Comparison of ENCODE assay signal across 8 mouse cellular contexts in genomic region chr6:89362281-89363106, GRCm38 (mm10). TPM values are rescaled to one million over a fixed set of nuclear protein-coding genes. Genes with fewer than 3 reads are reported as not detected.
DNase-seq lines count a peak whose midpoint lies in the region; ATAC-seq lines count a peak whose summit lies in the region.

TSS of gene Plxna1 (minus strand) at chr6:89362620.

- peak within 1 kb of the TSS; percentile 96 for H3K27ac ChIP-seq in limb, embryonic 10.5 days
- H3K27ac ChIP-seq in midbrain, embryonic 11.5 days (ENCODE audit: low read depth, low read length) = peak within 1 kb of the TSS; percentile 69

- peaks cover 15% of the 10 kb centered on the region for H3K27me3 ChIP-seq in limb, embryonic 10.5 days (ENCODE audit: low read depth, poor library complexity, severe bottlenecking)
- peaks cover 5% of the 10 kb centered on the region; the same call in 1 of the 2 replicates for H3K27me3 ChIP-seq in midbrain, embryonic 11.5 days (ENCODE audit: control insufficient read depth, insufficient read depth, low read length)
- H3K27me3 ChIP-seq in splenic B cell, adult 2 months (ENCODE audit: control insufficient read depth, insufficient read depth, low read length, poor library complexity, severe bottlenecking) = no peaks in the 10 kb centered on the region

- DNase-seq in 3134 (ENCODE audit: extremely low read depth, insufficient read length, low spot score) = peak; percentile 47
- peak; percentile 77 for DNase-seq in embryo, embryonic 10 days (ENCODE audit: low spot score)
- peak; percentile 42 for DNase-seq in gastrocnemius, postnatal 25 days
- DNase-seq in induced T-regulatory cell, adult 2 months (ENCODE audit: low read depth) = peak; percentile 58
- DNase-seq in limb, embryonic 10.5 days (ENCODE audit: low spot score) = peak; percentile 88
- peak; percentile 98 for DNase-seq in midbrain, embryonic 11.5 days (ENCODE audit: low spot score, missing footprints)
- DNase-seq in splenic B cell, adult 2 months (ENCODE audit: low read depth, low spot score) = peak; percentile 62

- H3K9ac ChIP-seq in midbrain, embryonic 11.5 days (ENCODE audit: low read length) = peak within 1 kb of the TSS; percentile 99

- peak within 1 kb of the TSS; percentile 99 for H3K4me3 ChIP-seq in limb, embryonic 10.5 days
- H3K4me3 ChIP-seq in midbrain, embryonic 11.5 days (ENCODE audit: low read depth, low read length) = peak within 1 kb of the TSS; percentile 98

- H3K4me2 ChIP-seq in midbrain, embryonic 11.5 days = peak within 1 kb of the TSS; percentile 93

- ATAC-seq in activated CD4-positive, CD25-positive, alpha-beta regulatory T cell, adult 4 months = peak; percentile 55
- peak; percentile 84 for ATAC-seq in midbrain, embryonic 11.5 days (ENCODE audit: low FRiP score)

- no peaks in the 10 kb centered on the region for H3K9me3 ChIP-seq in limb, embryonic 10.5 days (replicated peaks)
- no peaks in the 10 kb centered on the region for H3K9me3 ChIP-seq in midbrain, embryonic 11.5 days (ENCODE audit: control insufficient read depth, low read length)

- peaks cover 39% of the 10 kb centered on the region for H3K4me1 ChIP-seq in limb, embryonic 10.5 days
- H3K4me1 ChIP-seq in midbrain, embryonic 11.5 days (ENCODE audit: control insufficient read depth, insufficient read depth, low read length) = peaks cover 34% of the 10 kb centered on the region

- peaks cover 6% of the 10 kb centered on the region for H3K36me3 ChIP-seq in limb, embryonic 10.5 days
- no peaks in the 10 kb centered on the region for H3K36me3 ChIP-seq in midbrain, embryonic 11.5 days (ENCODE audit: control insufficient read depth, insufficient read depth, low read length)
- no peaks in the 10 kb centered on the region for H3K36me3 ChIP-seq in splenic B cell, adult 2 months (ENCODE audit: control insufficient read depth, insufficient read depth, low read length, poor library complexity, severe bottlenecking)

- 3% methylated on average over 94 of the region's 110 CpGs for WGBS in limb, embryonic 10.5 days
- under 1% methylated on average over 68 of the region's 110 CpGs for WGBS in midbrain, embryonic 11.5 days

RNA-seq across cellular contexts. Expression of gene Plxna1, which starts in this region (rescaled TPM):
- under 1 TPM; 0.52 to 0.99 TPM for polyA plus RNA-seq in activated CD4-positive, CD25-positive, alpha-beta regulatory T cell, adult 4 months (2017; shearing (Covaris generic))
- total RNA-seq in gastrocnemius, postnatal 25 days (2021) = 10 to 100 TPM; 16.8 to 19.1 TPM
- polyA plus RNA-seq in limb, embryonic 10.5 days (2016; fragmentation: Nextera tagmentation; extraction: Ambion mirVana) = 28.6 and 29.5 TPM in 2 replicates
- 24.5 and 29.1 TPM in 2 replicates for polyA plus RNA-seq in midbrain, embryonic 11.5 days (2014; fragmentation: Nextera tagmentation; extraction: Ambion mirVana)

Comparison
In these comparisons a context has a peak if more than half of its experiments do, and no peak if none do; other contexts are left out.
1. Peak in every context shown above with its lines: DNase-seq, ATAC-seq, H3K4me3 ChIP-seq and H3K27ac ChIP-seq.
2. RNA of gene Plxna1 (polyA plus RNA-seq): 28.6 to 29.5 TPM in limb, embryonic 10.5 days and 24.5 to 29.1 TPM in midbrain, embryonic 11.5 days; 0.52 to 0.99 TPM in activated CD4-positive, CD25-positive, alpha-beta regulatory T cell, adult 4 months; every median in the first group is over 10 times any median in the second.
3. Peak in ATAC-seq in activated CD4-positive, CD25-positive, alpha-beta regulatory T cell, adult 4 months; RNA of the gene not detected or under 1 TPM.
4. DNase-seq: peak in every context shown above with its lines; median percentile 98 in midbrain, embryonic 11.5 days; 88 in limb, embryonic 10.5 days; 77 in embryo, embryonic 10 days; 62 in splenic B cell, adult 2 months; 58 in induced T-regulatory cell, adult 2 months; 47 in 3134; 42 in gastrocnemius, postnatal 25 days.